Mouse (Mus musculus) liver, embryonic 14.5 days (tissue): ENCODE results near the gene Hhat. TPM values are rescaled to one million over a fixed set of nuclear protein-coding genes. Genes with fewer than 3 reads are reported as not detected.

Experiments
- ATAC-seq: fragments of 200-750 bp; cut with Nextera tagmentation; 2 replicates; pipeline ENCODE4 v1.8.0; 2017; ENCODE audit warnings: moderate number of reproducible peaks, mild to moderate bottlenecking, moderate library complexity; ENCODE audit not compliant: insufficient read depth
- DNase-seq, 3 experiments: peaks; one replicate each; pipeline ENCODE4 v3.0.0-alpha.2; 2012 to 2013; ENCODE audit warnings: low read depth in 3 of 3, low spot score in 3 of 3
- H3K27ac ChIP-seq: fragments of 300-500 bp; sonication (generic); 2 replicates; pipeline ENCODE4 v1.5.1; 2014; ENCODE audit warnings: moderate library complexity, mild to moderate bottlenecking, control low read depth, inconsistent platforms
- H3K27me3 ChIP-seq: fragments of 300-500 bp; sonication (generic); 2 replicates; pipeline ENCODE4 v1.6.1; 2014; ENCODE audit warnings: mild to moderate bottlenecking, low read length, moderate library complexity; ENCODE audit not compliant: control insufficient read depth, insufficient read depth
- H3K36me3 ChIP-seq: fragments of 300-500 bp; sonication (generic); replicated peaks from 2 replicates; pipeline ENCODE4 v1.6.1; 2014; ENCODE audit warnings: low read depth; ENCODE audit not compliant: control insufficient read depth, insufficient read depth
- H3K4me1 ChIP-seq, 2 experiments: fragments of 200-500 bp in 1 of 2; fragments of 300-500 bp in 1 of 2; sonication (generic) in 1 of 2; replicated peaks; 2 replicates each; pipeline ENCODE4 v1.6.1; 2012 to 2014; ENCODE audit warnings: antibody characterized with exemption in 1 of 2, inconsistent platforms in 1 of 2, low read length in 1 of 2; ENCODE audit not compliant: control insufficient read depth in 2 of 2, insufficient read depth in 2 of 2
- H3K4me2 ChIP-seq: fragments of 300-500 bp; sonication (generic); 2 replicates; pipeline ENCODE4 v1.6.1; 2014; ENCODE audit warnings: low read depth, mild to moderate bottlenecking, control low read depth, moderate library complexity
- H3K4me3 ChIP-seq, 2 experiments: fragments of 200-500 bp in 1 of 2; fragments of 300-500 bp in 1 of 2; sonication (generic) in 1 of 2; 2 replicates each; pipeline ENCODE4 v1.5.1; 2012 to 2014; ENCODE audit warnings: low read depth in 2 of 2, low read length in 2 of 2, mild to moderate bottlenecking in 2 of 2, control low read depth in 1 of 2, inconsistent platforms in 1 of 2, moderate library complexity in 1 of 2; ENCODE audit not compliant: insufficient read depth in 1 of 2
- H3K9ac ChIP-seq: fragments of 300-500 bp; sonication (generic); replicated peaks from 2 replicates; pipeline ENCODE4 v1.6.1; 2014; ENCODE audit warnings: mild to moderate bottlenecking, control low read depth, moderate library complexity
- H3K9me3 ChIP-seq: fragments of 300-500 bp; sonication (generic); 2 replicates; pipeline ENCODE4 v1.6.1; 2016; ENCODE audit warnings: low read length, mixed read lengths; ENCODE audit not compliant: control insufficient read depth
- CTCF ChIP-seq: IDR thresholded peaks from 2 replicates; pipeline ENCODE4 v1.5.1; 2016; ENCODE audit warnings: antibody characterized with exemption, low read depth, control low read depth
- EP300 ChIP-seq: IDR thresholded peaks from 2 replicates; pipeline ENCODE4 v1.6.1; 2016; ENCODE audit warnings: antibody characterized with exemption, low read depth
- WGBS: fragments of 180-500 bp; shearing (Covaris S2); extraction: QIAGEN DNeasy Blood & Tissue Kit; methylation state at CpG from one replicate; pipeline ENCODE4 v1.1.7; 2014; ENCODE audit not compliant: insufficient replicate concordance; 5-methylcytosine and 5-hydroxymethylcytosine counted together
- polyA plus RNA-seq, 2 experiments: library from polyadenylated mRNA; depleted of rRNA in 1 of 2; stranded (reverse) in 1 of 2; unstranded in 1 of 2; fragments of >200 nt; fragmentation: Nextera tagmentation in 1 of 2; extraction: Ambion mirVana in 1 of 2; gene quantifications; 2 replicates each; pipeline versions ENCODE4 v1.2.1 to v1.2.3; 2012 to 2014

Hhat gene
- polyA plus RNA-seq, 2 experiments: 0.73 to 1.4 TPM

GRCm38 (mm10) chr1:192489908-192490825 lies 280.9 kb downstream of the Hhat start:
- WGBS: 46% methylated on average over 13 of the region's 13 CpGs
- DNase-seq (no peak), ATAC-seq (no peak)
- Histone ChIP-seq H3K9me3 (no peaks in the 10 kb centered on the region), H3K4me2 (no peak overlapping the region), H3K4me3 (no peak overlapping the region), H3K36me3 (no peaks in the 10 kb centered on the region), H3K4me1 (no peaks in the 10 kb centered on the region), H3K27me3 (no peaks in the 10 kb centered on the region), H3K27ac (no peak overlapping the region), H3K9ac (no peak overlapping the region)
- TF ChIP-seq EP300: no peak

- Histone ChIP-seq H3K9ac (no peak overlapping the region), H3K27me3 (no peaks in the 10 kb centered on the region), H3K36me3 (no peaks in the 10 kb centered on the region), H3K9me3 (no peaks in the 10 kb centered on the region), H3K4me3 (no peak overlapping the region), H3K27ac (no peak overlapping the region), H3K4me2 (no peak overlapping the region), H3K4me1 (no peaks in the 10 kb centered on the region)
- no peak for DNase-seq
- 81% methylated on average over 11 of the region's 11 CpGs for WGBS
- TF ChIP-seq EP300: no peak
- TF ChIP-seq CTCF: no peak
- ATAC-seq: no peak
These were observed 283.5 kb downstream of the Hhat start for GRCm38 (mm10) chr1:192487571-192487970.

- Histone ChIP-seq H3K4me3 (no peak overlapping the region), H3K27me3 (no peaks in the 10 kb centered on the region), H3K36me3 (no peaks in the 10 kb centered on the region), H3K9me3 (no peaks in the 10 kb centered on the region), H3K9ac (no peak overlapping the region), H3K4me1 (no peaks in the 10 kb centered on the region), H3K4me2 (no peak overlapping the region), H3K27ac (no peak overlapping the region)
- ATAC-seq: no peak
- TF ChIP-seq EP300 (no peak), CTCF (no peak)
- 43% methylated on average over 3 of the region's 3 CpGs for WGBS
- DNase-seq: no peak
These were observed 286.0 kb downstream of the Hhat start for GRCm38 (mm10) chr1:192485030-192485429.

GRCm38 (mm10) chr1:192481446-192481845 lies 289.6 kb downstream of the Hhat start:
- no peak overlapping the region for H3K4me2 ChIP-seq
- TF ChIP-seq CTCF (no peak), EP300 (no peak)
- H3K27me3 ChIP-seq: no peaks in the 10 kb centered on the region
- H3K36me3 ChIP-seq: no peaks in the 10 kb centered on the region
- ATAC-seq (no peak), DNase-seq (no peak)
- no peak overlapping the region for H3K4me3 ChIP-seq
- H3K9ac ChIP-seq: no peak overlapping the region
- H3K9me3 ChIP-seq: no peaks in the 10 kb centered on the region
- no peak overlapping the region for H3K27ac ChIP-seq
- H3K4me1 ChIP-seq: no peaks in the 10 kb centered on the region

- 59% methylated on average over 8 of the region's 8 CpGs for WGBS
- Histone ChIP-seq H3K27me3 (no peaks in the 10 kb centered on the region), H3K36me3 (no peaks in the 10 kb centered on the region), H3K4me3 (no peak overlapping the region), H3K4me1 (no peaks in the 10 kb centered on the region), H3K9ac (no peak overlapping the region), H3K4me2 (no peak overlapping the region), H3K9me3 (no peaks in the 10 kb centered on the region), H3K27ac (no peak overlapping the region)
- ATAC-seq: no peak
- DNase-seq: no peak
- no peak for TF ChIP-seq CTCF
- no peak for TF ChIP-seq EP300
These were observed 290.8 kb downstream of the Hhat start for GRCm38 (mm10) chr1:192480072-192480784.
